Mouse (Mus musculus): ENCODE measurements around the gene Eftud2. TPM values are rescaled to one million over a fixed set of nuclear protein-coding genes. Genes with fewer than 3 reads are reported as not detected.

Eftud2 gene
- total RNA-seq, 4 experiments from 2014 or later = 33.4 to 37.9 (median 35.2) TPM

DNA sequence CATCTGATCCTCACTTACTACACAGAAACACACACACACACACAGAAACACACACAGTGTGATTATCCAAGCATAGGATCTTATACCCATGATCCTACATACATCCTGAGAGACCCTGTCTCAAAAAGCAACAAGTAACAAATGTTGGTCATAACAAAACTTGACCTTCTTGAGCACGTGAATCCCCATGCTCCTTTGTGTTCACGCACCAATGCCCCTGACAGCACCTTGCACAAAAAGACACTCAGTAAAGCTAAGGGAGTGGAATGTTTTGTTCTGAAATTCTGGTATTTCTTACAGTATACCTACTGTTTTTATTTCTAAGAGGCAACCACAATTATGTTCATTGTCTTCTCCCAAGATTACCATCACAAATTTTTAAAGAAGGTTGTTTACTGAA is 1.2 kb downstream of the Eftud2 start:
- no peak for DNase-seq (ENCODE audit: low spot score)

DNA sequence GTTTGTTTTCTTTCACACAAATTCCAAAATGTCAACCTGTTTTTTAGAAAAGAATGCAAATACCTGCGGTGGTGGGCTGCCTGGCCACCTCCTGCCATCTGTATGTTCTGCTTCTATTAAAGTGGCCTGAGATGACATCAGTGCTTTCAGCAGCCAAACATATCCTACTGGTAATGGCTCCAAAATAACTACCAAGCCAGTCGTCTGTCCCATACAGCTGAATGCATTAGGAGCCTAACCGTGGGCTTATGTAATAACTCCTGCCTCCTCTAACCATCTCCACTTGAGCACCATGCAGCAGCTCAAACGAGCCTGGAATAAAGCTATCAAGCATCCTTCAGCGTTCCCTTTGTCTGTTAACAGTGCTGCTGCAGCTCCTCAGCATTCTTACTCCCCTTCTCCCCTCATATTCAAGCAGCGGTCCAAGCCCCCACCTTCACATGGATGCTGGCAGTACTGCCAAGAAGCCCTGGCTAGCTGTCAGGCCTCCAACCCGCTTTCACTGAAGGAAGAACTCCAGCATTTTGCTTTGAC is 5.9 kb downstream of the Eftud2 start:
- no peak for DNase-seq (ENCODE audit: low spot score)

DNA sequence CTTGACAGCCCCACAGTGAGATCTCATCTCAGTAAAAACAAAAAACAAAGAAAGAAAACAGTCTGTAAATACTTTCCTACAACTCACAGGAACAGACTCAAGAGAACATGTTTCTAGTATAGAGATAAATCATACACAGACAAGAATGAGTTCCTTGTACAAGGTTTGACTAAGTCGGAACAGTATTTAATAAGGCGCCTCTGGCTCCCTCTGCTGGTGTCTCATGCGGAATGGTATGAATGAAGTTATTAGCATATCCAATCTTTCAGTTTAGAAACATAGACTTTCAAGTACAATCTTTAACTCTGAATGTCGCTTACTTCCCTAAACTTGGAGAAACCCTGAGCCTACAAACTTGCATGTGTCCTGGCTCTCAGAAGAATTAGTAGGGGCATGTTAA is 16.5 kb downstream of the Eftud2 start:
- DNase-seq (ENCODE audit: low spot score) = peak; percentile 48

DNA sequence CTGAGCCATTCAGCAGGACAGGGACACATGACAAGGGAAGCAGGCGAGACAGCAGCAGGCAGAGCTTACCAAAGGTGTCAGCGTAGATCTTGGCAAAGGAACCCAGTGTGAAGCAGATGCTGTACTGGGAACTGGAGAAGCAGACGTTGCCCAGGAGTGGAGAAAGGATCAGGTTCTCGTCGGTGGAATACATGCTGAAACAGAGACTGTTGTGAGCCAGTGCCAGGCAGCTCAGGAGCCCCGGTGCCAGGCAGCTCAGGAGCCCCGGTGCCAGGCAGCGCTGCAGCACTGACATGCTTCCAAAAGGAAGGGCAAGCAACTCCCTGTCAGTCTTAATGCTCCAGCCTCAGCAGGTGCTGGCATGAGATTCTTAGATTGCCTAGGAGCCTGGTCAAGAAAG is 20.9 kb downstream of the Eftud2 start:
- no peak for DNase-seq (ENCODE audit: low spot score)

DNA sequence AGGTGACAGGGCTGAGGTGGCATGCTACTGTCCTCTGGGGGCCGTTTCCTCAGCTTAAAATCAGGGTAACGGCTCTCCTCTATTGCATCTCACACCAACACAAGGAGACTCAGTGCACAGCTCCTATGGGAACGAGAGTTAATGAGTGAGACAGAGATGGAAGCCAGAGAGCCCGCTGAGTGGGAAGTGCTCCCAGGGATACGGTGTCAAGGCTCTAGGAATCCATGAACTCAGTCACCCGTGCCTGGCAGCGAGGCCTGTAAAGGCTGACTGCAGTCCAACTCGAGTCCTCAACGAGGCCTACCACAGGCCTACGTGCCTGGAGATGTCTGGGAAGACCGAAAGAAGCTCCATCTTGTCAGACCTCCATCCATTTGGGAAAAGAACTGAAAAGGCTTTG is 21.8 kb downstream of the Eftud2 start:
- no peak for DNase-seq (ENCODE audit: low spot score)

DNA sequence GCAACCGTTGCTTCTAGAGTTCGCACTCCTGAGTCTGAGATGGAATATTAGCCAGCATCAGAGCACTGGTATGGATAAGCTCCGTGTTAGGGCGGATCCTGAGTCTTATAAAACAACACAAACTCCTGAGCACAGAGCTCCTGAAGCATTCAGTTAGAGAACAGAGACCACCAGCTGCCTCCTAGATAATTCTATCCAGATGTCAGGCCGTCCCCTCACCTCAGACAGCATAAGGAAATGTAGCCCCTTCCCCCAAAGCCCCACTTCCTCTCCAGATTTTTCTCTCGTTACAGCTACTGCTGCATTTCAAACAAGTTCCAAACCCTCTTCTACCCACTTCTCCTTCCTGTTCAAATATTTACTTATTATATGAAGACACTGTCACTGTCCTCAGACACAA is 24.8 kb downstream of the Eftud2 start:
- no peak for DNase-seq (ENCODE audit: low spot score)

DNA sequence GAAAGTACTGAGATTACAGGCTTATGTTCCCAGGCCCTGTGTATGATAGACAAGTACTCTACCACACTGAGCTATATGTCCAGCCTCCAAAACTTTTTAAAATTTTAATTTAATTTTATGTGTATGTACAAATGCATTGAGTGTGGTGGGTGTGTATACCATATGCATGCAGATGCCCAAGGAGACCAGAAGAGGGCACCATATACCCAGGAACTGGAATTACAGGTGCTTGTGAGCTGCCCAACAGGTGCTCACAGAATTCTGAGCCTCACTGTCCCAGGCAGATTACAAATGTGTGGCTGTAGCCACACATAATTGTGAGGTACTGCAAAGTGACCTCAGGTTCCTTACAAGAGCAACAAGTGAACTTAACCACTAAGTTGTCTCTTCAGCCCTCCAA is 27.0 kb downstream of the Eftud2 start:
- no peak for DNase-seq (ENCODE audit: low spot score)

DNA sequence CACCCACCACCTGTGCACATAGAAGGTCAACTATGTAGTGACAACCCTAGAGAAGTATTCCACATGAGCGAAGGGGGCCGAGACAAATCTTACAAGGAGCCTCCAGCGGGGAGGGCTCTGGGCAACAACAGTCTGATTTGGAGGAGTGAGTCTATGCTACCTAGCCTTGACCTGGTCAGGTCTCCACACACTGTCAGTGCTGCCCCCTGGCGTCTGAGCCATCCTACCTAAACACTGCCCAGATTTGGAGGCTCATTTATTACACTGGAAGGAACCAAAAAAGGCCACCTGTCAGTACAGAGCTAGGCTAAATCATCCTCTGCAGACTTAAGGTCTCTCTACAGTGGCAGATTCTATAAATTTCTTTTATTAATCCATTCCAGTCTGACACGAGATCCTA is 28.9 kb downstream of the Eftud2 start:
- peak; percentile 50 for DNase-seq (ENCODE audit: low spot score)

DNA sequence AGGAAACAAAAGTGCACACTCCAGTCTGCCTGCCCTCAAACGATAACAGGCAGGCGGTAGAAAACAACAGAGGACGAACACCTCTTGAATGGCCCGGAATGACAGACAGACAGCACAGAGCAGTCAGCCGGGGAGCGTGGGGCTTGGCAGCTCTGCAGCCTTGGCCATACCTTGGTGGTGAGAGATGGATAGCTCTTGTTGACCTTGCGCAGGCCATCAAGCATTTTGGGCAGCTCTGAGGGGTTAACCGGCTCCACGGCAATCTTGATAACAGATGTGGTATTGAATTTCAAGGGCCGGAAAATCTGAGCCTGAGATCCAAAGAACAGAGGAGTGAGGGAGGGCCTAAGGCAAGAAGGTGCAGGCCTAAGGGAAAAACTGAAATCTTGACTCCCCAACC is 34.9 kb downstream of the Eftud2 start:
- DNase-seq (ENCODE audit: low spot score) = no peak

DNA sequence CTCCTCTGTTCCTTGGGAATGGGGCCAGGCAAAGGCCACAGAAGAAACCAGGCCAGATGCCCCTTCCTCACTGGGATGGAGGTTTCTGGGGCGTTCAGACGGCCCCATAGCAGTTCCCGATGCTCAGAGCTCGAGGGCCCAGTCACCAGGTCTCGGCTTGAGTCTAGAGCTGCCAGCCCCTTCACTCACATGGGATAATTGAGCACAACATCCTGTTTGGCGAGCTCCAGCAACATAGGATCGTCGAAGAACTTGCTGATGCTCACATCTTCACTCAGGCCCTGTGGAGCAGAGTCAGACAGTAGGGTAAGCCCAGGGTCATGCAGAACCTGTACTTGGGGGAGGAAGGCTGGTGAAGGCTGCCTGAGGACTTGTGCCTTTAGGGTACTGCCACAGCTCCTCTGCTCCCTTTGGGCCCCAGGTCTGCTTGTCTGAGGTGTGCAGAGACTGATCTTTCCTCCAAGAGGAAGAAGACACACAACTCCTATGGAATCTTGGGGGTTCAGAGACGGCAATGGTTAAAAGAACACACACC is 42.1 kb downstream of the Eftud2 start:
- no peak for DNase-seq (ENCODE audit: low spot score)

DNA sequence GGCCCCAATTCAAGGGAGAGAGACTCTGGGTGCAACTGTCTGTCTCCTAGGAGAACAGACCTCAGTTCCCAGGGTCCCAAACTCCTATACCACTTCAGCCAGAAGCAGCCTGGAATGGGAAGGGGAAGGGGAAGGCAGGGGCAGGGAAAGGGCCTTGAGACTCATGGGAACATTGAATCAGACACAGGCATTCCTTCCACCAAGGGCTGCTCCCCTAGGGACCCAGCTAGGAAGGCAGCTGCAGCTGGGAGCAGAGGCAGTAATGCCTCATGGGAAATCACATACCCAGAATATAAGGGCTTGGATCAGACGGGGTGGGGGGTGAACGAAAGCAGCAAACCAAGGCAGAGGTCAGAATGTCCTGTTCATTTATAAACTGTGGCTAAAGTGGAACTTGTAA is 42.7 kb downstream of the Eftud2 start:
- peak; percentile 49 for DNase-seq (ENCODE audit: low spot score)

DNA sequence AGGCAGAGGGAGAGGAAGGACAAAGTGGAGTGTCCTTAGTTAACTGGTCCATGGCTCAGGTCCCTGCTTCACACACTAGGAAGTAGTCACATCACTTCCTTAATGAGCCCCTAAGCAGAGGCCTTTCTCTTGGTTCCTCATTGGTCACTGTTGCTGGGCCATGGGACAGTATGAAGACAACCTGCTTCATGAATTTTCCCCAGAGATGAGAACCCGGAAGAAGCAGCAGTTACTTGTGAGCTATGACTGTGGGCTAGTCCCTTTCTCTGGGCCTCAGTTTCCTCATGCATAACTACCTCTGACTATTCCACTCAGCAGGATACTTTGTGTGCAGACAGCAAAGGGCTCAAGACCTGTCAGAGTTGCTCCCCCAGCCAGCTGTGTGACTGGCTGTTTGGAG is 43.4 kb downstream of the Eftud2 start:
- DNase-seq (ENCODE audit: low spot score) = no peak

DNA sequence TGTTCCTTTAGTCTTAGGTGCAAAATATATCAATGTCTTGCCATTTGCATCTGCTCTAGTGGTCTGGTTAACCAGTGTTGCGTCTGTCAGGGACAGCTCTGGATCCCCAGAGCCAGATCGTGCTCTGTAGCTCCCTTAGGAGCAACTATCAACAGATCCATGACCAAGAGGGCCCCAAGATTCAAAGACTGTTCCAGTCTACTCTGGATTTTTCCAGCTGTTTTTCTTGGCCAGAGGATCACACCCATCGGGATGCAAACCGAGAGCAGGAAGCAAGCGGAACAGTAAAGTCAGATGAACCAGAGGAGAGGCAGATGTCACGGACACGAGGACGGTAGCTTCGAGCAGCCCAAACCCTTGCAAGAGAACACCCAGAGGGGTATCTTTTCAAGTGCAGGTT is 44.6 kb downstream of the Eftud2 start:
- peak; percentile 45 for DNase-seq (ENCODE audit: low spot score)

DNA sequence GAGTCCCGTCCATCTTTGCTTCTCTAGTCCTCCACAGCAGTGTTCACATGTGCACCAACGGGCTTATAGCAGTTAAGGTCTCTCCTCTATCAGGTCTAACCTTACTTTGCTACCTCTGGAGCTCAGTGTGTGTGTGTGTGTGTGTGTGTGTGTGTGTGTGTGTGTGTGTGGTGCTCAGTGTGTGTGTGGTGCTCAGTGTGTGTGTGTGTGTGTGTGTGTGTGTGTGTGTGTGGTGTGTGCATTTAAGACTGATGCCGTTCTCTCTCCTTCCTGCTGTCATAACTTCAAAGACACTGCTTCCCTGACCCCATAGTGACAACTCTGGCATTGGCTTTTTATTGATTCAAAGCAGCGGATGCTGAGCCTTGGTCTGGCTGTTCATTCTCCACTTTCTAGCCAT is 45.2 kb downstream of the Eftud2 start, which contains the start of gene Higd1b:
TSS of gene Higd1b (plus strand) at position 301 of the 400 bp plus-strand sequence.
- no peak for DNase-seq (ENCODE audit: low spot score)

DNA sequence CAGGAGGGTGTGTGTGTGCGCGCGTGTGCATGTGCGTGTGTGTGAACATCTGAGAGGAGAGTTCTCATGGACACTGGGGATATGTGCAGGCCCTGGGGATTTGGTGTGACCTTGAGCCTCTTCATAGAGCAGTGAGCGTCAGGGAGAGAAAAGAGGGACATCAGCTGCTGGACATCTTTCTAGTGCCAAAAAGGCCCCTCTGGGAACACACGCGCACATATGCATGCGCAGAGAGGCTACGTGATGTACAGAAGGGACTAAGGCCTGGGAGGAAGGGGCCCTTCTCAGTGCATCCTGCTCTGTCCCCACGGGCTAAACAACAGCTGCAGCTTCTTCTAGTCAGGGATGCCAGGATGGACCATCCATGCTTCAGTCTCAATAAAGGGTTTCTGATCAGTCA is 46.6 kb downstream of the Eftud2 start:
- DNase-seq (ENCODE audit: low spot score) = no peak

DNA sequence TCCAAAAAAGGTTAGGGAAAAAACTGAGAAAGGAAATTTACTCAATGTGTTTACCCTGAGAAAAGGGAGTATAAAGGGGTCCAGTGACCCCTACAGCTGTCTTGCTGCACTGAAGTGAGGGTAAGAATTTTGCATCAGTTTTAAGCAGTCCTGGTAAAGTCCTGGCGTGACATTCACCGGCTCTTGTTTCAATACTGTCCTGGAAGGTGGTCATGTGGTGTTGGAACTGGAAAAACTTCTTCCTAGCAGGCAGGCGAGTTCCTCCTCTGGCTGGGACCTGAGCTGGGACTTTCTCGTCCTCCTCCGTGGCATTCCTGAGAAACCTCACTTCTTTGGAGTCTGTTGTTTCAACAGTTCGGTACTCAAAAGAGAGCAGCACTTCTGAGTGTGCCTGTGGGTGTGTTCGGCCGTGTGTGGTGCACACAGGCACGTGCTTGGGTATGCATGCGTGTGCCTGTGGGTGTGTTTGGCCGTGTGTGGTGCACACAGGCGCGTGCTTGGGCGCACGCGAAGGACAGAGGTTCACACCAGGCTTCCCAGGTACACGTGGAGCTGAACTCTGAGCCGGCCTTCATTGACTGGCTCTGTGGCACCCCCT is 48.0 kb downstream of the Eftud2 start:
- no peak for DNase-seq (ENCODE audit: low spot score)

DNA sequence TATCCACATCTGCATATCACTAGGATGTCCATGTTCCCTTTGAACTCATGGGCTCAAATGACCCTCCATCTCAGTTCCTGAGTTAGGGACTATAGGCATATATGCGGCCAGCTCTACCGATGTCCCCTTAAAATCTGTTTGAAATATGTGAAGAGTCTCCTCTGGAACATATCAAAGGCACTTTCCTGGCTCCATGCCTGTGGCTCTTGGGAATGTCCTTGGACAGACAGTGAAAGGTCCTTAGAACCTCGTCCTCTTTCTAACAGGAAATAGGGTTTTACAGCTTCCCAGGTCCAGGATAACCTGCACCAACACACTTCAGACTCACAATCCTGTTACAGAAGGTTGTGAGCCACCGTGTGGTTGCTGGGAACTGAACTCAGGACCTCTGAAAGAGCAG is 50.5 kb downstream of the Eftud2 start:
- no peak for DNase-seq (ENCODE audit: low spot score)

DNA sequence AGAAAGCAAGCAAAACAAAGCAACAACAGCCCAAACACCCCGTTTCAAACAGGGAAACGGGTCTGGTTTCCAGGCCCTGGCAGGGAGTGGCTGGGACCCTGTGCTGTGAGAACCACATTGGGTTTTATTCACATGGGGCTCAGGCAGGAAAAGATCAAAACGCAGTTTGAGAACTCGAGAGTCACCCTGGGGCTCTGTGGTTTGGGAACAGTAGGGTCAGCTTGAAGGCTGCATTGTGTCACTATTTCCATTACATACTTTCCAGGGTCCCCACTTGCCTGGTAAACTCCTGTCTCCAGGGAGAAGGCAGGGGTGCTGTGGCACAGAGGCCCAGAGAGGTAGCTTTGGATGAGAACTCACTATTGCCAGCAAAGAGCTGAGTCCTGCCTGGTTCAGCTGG is 53.7 kb downstream of the Eftud2 start:
- no peak for DNase-seq (ENCODE audit: low spot score)

DNA sequence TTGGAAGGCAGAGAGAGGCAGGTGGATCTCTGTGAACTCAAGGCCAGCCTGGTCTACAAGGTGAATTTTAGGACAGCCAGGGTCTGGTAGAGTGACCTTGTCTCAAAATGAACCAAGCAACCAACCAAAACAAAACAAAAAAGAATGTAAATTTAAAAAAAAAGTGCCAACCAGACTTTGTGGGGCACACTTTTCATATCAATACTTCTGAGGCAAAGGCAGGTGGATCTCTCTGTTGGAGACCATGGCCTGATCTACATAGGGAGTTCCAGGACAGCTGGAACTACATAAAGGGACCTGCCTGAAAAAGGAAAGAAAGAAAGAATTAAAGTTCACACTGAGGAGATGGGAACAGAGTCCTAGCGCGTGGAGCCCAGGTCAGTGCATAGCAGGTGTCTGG is 54.3 kb downstream of the Eftud2 start:
- no peak for DNase-seq (ENCODE audit: low spot score)

DNA sequence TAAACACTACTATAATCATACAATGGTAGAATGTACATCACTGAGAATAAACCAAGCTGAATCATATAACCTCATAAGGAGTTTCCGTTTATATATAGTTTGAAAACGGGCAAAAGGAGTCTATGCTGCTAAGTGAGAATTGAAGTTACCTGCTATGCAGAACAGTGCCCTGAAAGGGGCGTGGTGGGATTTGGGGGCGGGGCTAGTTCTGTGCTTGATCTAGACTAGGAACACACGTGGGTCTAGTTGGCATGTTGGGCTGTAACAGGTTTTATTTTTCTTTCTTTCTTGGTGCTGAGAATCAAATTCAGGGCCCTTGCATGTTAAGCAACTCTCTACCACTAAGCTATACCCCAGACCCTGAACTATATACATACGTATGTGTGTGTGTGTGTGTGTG is 59.6 kb downstream of the Eftud2 start:
- DNase-seq (ENCODE audit: low spot score) = no peak

DNA sequence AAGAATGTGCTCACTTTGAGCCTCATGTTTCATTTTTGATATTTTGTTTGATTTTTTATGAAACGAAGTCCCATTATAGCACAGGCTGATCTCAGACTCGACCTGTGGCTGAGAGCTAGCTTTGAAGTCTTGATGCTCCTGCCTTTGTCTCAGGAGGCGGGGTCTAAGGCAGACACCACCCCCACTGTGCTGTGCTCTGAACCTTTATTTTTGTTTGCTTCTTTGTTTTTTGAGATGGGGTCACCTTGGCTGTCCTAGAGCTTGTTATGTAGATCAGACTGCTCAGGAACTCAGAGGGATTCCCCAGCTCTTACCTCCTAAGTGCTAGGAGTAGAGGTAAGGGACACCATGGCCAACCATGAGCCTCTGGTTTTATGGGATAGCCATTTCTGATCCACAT is 60.4 kb downstream of the Eftud2 start:
- no peak for DNase-seq (ENCODE audit: low spot score)

DNA sequence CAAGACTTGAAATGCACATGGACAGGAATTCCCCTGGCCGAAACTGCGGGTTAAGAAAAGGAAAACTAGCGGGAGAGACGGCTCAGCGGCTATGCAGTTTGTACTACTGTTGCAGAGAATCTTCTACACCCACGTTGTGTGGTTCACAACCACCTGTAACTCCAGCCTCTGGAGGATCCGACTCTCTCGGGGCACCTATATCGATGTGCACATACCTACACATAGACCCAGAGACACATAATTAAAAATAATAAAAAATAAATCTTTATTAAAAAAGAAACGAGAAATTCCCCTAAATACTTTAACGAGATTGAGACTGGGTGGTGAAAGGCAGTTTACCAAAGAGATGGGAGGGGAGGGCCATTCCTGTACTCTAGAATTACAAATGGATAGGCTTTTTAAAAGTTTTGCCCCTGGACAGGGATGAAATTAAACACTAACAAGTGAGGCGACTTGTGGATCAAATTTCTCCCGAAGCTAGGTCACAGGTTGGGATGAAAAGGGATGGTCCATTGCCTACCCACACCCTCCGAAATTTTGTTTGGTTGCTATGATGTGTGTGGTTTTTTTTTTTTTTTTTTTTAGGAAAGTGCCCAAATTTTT is 60.9 kb downstream of the Eftud2 start:
- DNase-seq (ENCODE audit: low spot score) = no peak

DNA sequence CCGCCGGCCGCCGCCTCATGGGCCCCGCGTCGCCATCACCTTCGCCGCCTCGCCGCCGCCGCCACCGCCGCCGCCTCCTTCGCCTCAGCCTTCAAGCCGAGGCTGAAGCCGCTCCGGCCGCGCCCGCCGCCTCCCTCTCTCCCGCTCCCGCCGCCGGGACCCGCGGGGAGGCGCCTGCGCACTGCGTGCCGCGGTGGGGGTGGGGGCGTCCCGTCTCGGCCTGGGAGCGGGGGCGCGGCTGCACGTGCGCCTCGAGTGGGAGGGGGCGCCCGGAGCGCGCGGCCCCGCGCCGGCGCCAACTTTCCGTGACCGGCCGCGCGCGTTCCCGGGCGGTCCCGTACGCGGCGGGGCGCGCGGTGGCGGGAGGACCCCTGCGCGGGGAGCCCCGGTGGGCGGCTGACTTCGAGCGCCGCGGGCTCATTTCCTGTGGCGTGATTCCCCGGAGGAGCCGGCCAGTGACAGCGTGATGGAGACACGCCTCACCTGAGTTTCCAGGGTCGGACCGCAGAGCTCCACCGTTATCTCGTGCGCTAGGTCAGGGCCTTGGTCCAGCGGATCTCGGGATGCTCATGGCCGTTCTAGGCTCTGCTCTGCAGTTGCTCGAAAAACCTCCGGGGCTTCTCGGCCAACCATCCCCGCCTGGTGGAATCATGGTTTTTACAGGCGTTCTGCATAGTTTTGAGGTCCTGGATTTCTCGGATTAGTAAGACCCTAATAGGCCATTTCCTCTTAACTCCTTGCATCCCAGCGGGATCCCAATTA is 61.6 kb downstream of the Eftud2 start, which contains the start of gene Gjc1:
TSS of gene Gjc1 (minus strand) at position 680 of the 762 bp plus-strand sequence.
- DNase-seq (ENCODE audit: low spot score) = peak; percentile 51

Measured in heart, adult 8-10 months (tissue).